Mouse (Mus musculus) myocyte (in vitro differentiated cells): ENCODE results near the gene Hps1. TPM values are rescaled to one million over a fixed set of nuclear protein-coding genes. Genes with fewer than 3 reads are reported as not detected.

Experiments used
- H3K27me3 ChIP-seq: one replicate; pipeline ENCODE4 v1.6.1; 2011; ENCODE audit not compliant: control insufficient read depth, insufficient read depth, insufficient read length
- H3K36me3 ChIP-seq: one replicate; pipeline ENCODE4 v1.6.1; 2011; ENCODE audit not compliant: control insufficient read depth, insufficient read depth
- H3K4me2 ChIP-seq: one replicate; pipeline ENCODE4 v1.6.1; 2011; ENCODE audit warnings: low read depth, control low read depth
- H3K4me3 ChIP-seq: one replicate; pipeline ENCODE4 v1.5.1; 2011; ENCODE audit warnings: mild to moderate bottlenecking, control low read depth, moderate library complexity
- H3K79me2 ChIP-seq: one replicate; pipeline ENCODE4 v1.6.1; 2011; ENCODE audit not compliant: control insufficient read depth, insufficient read depth
- H3ac ChIP-seq: one replicate; pipeline ENCODE4 v1.6.1; 2011; ENCODE audit not compliant: control insufficient read depth, insufficient read length
- CEBPB ChIP-seq: IDR thresholded peaks from 2 replicates; pipeline ENCODE4 v1.6.1; 2011; ENCODE audit warnings: mild to moderate bottlenecking, moderate library complexity; ENCODE audit not compliant: poor library complexity, insufficient read depth, severe bottlenecking
- E2F4 ChIP-seq: IDR thresholded peaks from one replicate; pipeline ENCODE4 v1.6.1; 2011; ENCODE audit warnings: mild to moderate bottlenecking, control low read depth, moderate library complexity; ENCODE audit not compliant: insufficient read depth
- MAX ChIP-seq: IDR thresholded peaks from one replicate; pipeline ENCODE4 v1.6.1; 2011; ENCODE audit warnings: low read depth, mild to moderate bottlenecking, control low read depth
- MYOD1 ChIP-seq, 3 experiments: IDR thresholded peaks; one replicate each; pipeline ENCODE4 v1.6.1; 2011; ENCODE audit warnings: control low read depth in 2 of 3, low read depth in 2 of 3, mild to moderate bottlenecking in 2 of 3, moderate library complexity in 1 of 3; ENCODE audit not compliant: insufficient read length in 2 of 3, control insufficient read depth in 1 of 3
- MYOG ChIP-seq, 3 experiments: IDR thresholded peaks; one replicate each; pipeline ENCODE4 v1.6.1; 2011; ENCODE audit warnings: control low read depth in 2 of 3, low read depth in 2 of 3, mild to moderate bottlenecking in 2 of 3; ENCODE audit not compliant: insufficient read length in 2 of 3, control insufficient read depth in 1 of 3, insufficient read depth in 1 of 3
- POLR2A ChIP-seq: IDR thresholded peaks from one replicate; pipeline ENCODE4 v1.6.1; 2011; ENCODE audit warnings: low read depth, mild to moderate bottlenecking, control low read depth, moderate library complexity; ENCODE audit not compliant: insufficient read length
- POLR2AphosphoS2 ChIP-seq: IDR thresholded peaks from one replicate; pipeline ENCODE4 v1.6.1; 2011; ENCODE audit warnings: low read depth, control low read depth; ENCODE audit not compliant: insufficient read length
- REST ChIP-seq: IDR thresholded peaks from one replicate; pipeline ENCODE4 v1.6.1; 2011; ENCODE audit warnings: mild to moderate bottlenecking, control low read depth, moderate library complexity; ENCODE audit not compliant: insufficient read depth, insufficient read length
- SRF ChIP-seq: IDR thresholded peaks from one replicate; pipeline ENCODE4 v1.6.1; 2011; ENCODE audit warnings: low read depth; ENCODE audit not compliant: control insufficient read depth, insufficient read length
- TCF12 ChIP-seq: IDR thresholded peaks from one replicate; pipeline ENCODE4 v1.6.1; 2011; ENCODE audit warnings: mild to moderate bottlenecking, control low read depth; ENCODE audit not compliant: poor library complexity, insufficient read depth, severe bottlenecking
- TCF3 ChIP-seq: IDR thresholded peaks from one replicate; pipeline ENCODE4 v1.6.1; 2011; ENCODE audit warnings: low read depth, control low read depth; ENCODE audit not compliant: insufficient read length
- USF1 ChIP-seq: IDR thresholded peaks from one replicate; pipeline ENCODE4 v1.6.1; 2011; ENCODE audit warnings: low read depth, mild to moderate bottlenecking, control low read depth, moderate library complexity
- polyA plus RNA-seq: library from polyadenylated mRNA; unstranded; fragments of >200 nt; fragmentation: generic; extraction: Trizol; gene quantifications from one replicate; pipeline ENCODE4 v1.2.1, GENCODE M21; 2012; ENCODE audit warnings: missing spikeins

Gene Hps1
- polyA plus RNA-seq, 1 experiment: 9.5 TPM

- Histone ChIP-seq H3K36me3 (no peaks in the 10 kb centered on the region), H3ac (no peak overlapping the region), H3K4me3 (no peak overlapping the region), H3K79me2 (no peaks in the 10 kb centered on the region), H3K4me2 (no peak overlapping the region), H3K27me3 (no peaks in the 10 kb centered on the region)
- TF ChIP-seq USF1: no peak
- TF ChIP-seq MYOG (IDR thresholded peaks at IDR 0.05; ENCODE audit: control insufficient read depth in 1 of 3, insufficient read depth in 1 of 3, insufficient read length in 2 of 3, low read depth in 2 of 3): no peak
- TF ChIP-seq CEBPB: no peak
- no peak for TF ChIP-seq POLR2A
- TF ChIP-seq POLR2AphosphoS2: no peak
- no peak for TF ChIP-seq TCF3
- no peak for TF ChIP-seq SRF
- TF ChIP-seq REST: no peak
- TF ChIP-seq TCF12: no peak
- TF ChIP-seq E2F4: no peak
- TF ChIP-seq MYOD1 (IDR thresholded peaks at IDR 0.05; ENCODE audit: control insufficient read depth in 1 of 3, insufficient read length in 2 of 3, low read depth in 2 of 3): no peak
- no peak for TF ChIP-seq MAX
These were observed 35.6 kb downstream of the Hps1 start for GRCm38 (mm10) chr19:42744162-42744586.

GRCm38 (mm10) chr19:42743261-42743660 lies 36.5 kb downstream of the Hps1 start:
- TF ChIP-seq MYOG (IDR thresholded peaks at IDR 0.05; ENCODE audit: control insufficient read depth in 1 of 3, insufficient read depth in 1 of 3, insufficient read length in 2 of 3, low read depth in 2 of 3) (no peak), POLR2AphosphoS2 (no peak), CEBPB (no peak)
- no peak overlapping the region for H3K4me3 ChIP-seq
- H3K4me2 ChIP-seq: no peak overlapping the region
- no peaks in the 10 kb centered on the region for H3K36me3 ChIP-seq
- H3K79me2 ChIP-seq: no peaks in the 10 kb centered on the region
- H3K27me3 ChIP-seq: no peaks in the 10 kb centered on the region
- no peak overlapping the region for H3ac ChIP-seq

GRCm38 (mm10) chr19:42741884-42742283 lies 37.9 kb downstream of the Hps1 start:
- TF ChIP-seq TCF3 (no peak), MYOD1 (IDR thresholded peaks at IDR 0.05; ENCODE audit: control insufficient read depth in 1 of 3, insufficient read length in 2 of 3, low read depth in 2 of 3) (no peak), MYOG (IDR thresholded peaks at IDR 0.05; ENCODE audit: control insufficient read depth in 1 of 3, insufficient read depth in 1 of 3, insufficient read length in 2 of 3, low read depth in 2 of 3) (no peak), POLR2A (no peak), CEBPB (no peak), REST (no peak), E2F4 (no peak), USF1 (no peak), TCF12 (no peak), MAX (no peak), POLR2AphosphoS2 (no peak), SRF (no peak)
- Histone ChIP-seq H3K36me3 (no peaks in the 10 kb centered on the region), H3K4me2 (no peak overlapping the region)

GRCm38 (mm10) chr19:42740163-42740899 lies 39.4 kb downstream of the Hps1 start:
- Histone ChIP-seq H3K79me2 (no peaks in the 10 kb centered on the region), H3K36me3 (no peaks in the 10 kb centered on the region), H3K4me3 (no peak overlapping the region), H3K4me2 (no peak overlapping the region), H3K27me3 (no peaks in the 10 kb centered on the region), H3ac (no peak overlapping the region)
- no peak for TF ChIP-seq SRF
- TF ChIP-seq POLR2AphosphoS2: no peak
- TF ChIP-seq MYOD1 (IDR thresholded peaks at IDR 0.05; ENCODE audit: control insufficient read depth in 1 of 3, insufficient read length in 2 of 3, low read depth in 2 of 3): no peak
- no peak for TF ChIP-seq MYOG (IDR thresholded peaks at IDR 0.05; ENCODE audit: control insufficient read depth in 1 of 3, insufficient read depth in 1 of 3, insufficient read length in 2 of 3, low read depth in 2 of 3)
- TF ChIP-seq E2F4: no peak
- no peak for TF ChIP-seq TCF3
- no peak for TF ChIP-seq POLR2A
- no peak for TF ChIP-seq MAX

More at GRCm38 (mm10) chr19:42741884-42742283, 37.9 kb downstream of the Hps1 start:
- H3K79me2 ChIP-seq: no peaks in the 10 kb centered on the region
- no peak overlapping the region for H3ac ChIP-seq
- H3K4me3 ChIP-seq: no peak overlapping the region
- no peaks in the 10 kb centered on the region for H3K27me3 ChIP-seq

GRCm38 (mm10) chr19:42739734-42740133 lies 40.0 kb downstream of the Hps1 start:
- no peaks in the 10 kb centered on the region for H3K27me3 ChIP-seq
- H3K4me3 ChIP-seq: no peak overlapping the region
- no peak overlapping the region for H3K4me2 ChIP-seq
- no peaks in the 10 kb centered on the region for H3K36me3 ChIP-seq
- no peak overlapping the region for H3ac ChIP-seq
- no peaks in the 10 kb centered on the region for H3K79me2 ChIP-seq
- no peak for TF ChIP-seq REST
- no peak for TF ChIP-seq TCF3
- no peak for TF ChIP-seq USF1
- TF ChIP-seq SRF: no peak
- TF ChIP-seq POLR2A: no peak
- TF ChIP-seq MYOG (IDR thresholded peaks at IDR 0.05; ENCODE audit: control insufficient read depth in 1 of 3, insufficient read depth in 1 of 3, insufficient read length in 2 of 3, low read depth in 2 of 3): no peak
- no peak for TF ChIP-seq E2F4
- no peak for TF ChIP-seq TCF12
- TF ChIP-seq MAX: no peak
- TF ChIP-seq MYOD1 (IDR thresholded peaks at IDR 0.05; ENCODE audit: control insufficient read depth in 1 of 3, insufficient read length in 2 of 3, low read depth in 2 of 3): no peak
- no peak for TF ChIP-seq POLR2AphosphoS2
- no peak for TF ChIP-seq CEBPB
